Mouse (Mus musculus): ENCODE data around the gene Syngr3. TPM values are rescaled to one million over a fixed set of nuclear protein-coding genes. Genes with fewer than 3 reads are reported as not detected.
"Not testable (repeated sequence)": the region's sequence is repeated elsewhere in the genome, so short reads cannot be mapped to it uniquely, and the experiment has no call there.

Gene Syngr3
- total RNA-seq, 2 experiments from 2014 or later, result 0.13 to 0.15 TPM

DNA sequence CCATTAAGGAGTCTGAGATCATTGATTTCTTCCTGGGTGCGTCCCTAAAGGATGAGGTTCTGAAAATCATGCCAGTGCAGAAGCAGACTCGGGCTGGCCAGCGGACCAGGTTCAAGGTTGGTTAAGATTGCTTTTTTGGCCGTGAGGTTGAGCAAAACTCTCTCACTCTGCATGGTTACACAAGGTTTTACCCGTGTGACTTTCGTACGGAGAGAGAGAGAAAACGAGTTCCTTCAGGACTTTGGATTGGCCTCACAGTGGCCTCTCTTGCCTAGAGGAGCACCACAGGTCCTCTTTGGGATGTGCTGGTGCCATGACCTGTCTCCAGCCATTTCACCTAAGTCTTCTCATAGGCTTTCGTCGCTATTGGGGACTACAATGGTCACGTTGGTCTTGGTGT lies 30.9 kb upstream of the Syngr3 start:
- not testable (repeated sequence) for DNase-seq (ENCODE audit: low spot score in 2 of 2)

DNA sequence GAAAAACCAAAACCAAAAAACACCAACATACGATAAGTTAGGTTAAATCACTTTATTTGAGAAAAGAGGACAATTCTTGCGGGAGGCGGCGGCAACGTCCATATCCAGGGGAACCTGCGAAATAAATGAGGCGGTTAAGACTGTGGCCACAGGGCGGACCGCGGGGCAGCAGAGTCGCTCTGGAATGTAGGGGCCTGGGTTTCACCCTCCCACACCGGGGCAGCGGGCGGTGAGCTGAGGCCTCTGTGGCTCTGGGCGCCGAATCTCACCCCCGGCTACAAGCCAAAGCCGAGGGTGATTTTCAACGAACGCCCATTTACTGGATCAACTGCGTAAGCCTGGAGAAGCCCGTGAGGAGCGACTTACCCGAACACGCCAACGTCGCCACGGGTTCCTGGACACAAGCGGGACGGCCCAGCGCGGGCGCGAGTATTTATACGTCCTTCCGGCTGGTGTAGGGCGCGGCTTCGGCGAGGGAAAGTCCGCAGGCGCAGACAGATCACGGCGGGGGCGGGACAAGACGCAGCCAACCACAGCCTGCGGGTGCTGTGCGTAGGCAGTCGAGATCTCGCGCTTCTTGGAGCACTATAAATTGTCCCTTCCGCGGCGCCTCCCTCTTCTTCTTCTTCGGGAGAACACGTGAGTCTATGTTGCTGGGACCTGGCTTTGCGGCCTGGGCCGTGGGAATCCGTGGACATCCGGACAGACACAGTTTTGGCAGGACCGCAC lies 29.9 kb upstream of the Syngr3 start:
- DNase-seq (ENCODE audit: low spot score in 2 of 2), result peak; percentile 93 to 98

DNA sequence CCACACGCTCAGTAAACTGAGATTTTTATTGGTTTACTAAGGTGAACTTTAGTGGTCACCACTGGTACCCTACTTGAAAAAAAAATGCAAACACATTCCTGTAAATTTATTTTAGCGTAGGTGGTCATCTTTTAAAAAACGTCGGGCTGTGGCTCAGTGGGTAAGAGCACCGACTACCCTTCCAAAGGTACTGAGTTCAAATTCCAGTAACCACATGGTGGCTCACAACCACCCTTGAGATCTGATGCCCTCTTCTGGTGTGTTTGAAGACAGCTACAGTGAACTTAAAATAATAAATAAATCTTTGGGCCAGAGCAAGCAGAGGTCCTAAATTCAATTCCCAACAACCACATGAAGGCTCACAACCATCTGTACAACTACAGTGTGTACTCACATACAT lies 29.2 kb upstream of the Syngr3 start:
- DNase-seq (ENCODE audit: low spot score in 2 of 2), result not testable (repeated sequence)

DNA sequence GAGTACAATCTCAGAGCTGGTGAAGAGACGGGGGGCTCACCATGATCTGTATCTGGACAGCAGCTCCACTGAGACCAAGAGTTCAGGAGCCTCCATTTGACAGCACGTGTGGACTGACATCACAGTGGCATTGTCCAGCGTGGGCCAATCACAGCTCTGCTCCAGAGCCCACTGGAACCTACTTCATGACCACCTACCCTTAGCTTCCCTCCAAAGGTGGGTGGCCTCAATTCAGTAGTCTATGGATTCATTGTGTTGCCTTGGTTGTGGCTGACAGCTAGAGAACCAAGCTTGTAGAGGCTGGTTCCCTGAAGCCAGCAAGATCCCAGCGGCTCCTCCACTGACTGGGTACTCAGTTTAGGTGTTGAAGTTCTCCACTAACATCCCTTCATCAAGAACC lies 28.2 kb upstream of the Syngr3 start, which contains the start of the genes Rnf151 and Rps2:
Gene Rnf151 (minus strand): TSS at position 121 of the 400 bp plus-strand sequence.
Gene Rps2 (plus strand): TSS at position 174 of the 400 bp plus-strand sequence.
- DNase-seq (ENCODE audit: low spot score in 2 of 2), result no peak

DNA sequence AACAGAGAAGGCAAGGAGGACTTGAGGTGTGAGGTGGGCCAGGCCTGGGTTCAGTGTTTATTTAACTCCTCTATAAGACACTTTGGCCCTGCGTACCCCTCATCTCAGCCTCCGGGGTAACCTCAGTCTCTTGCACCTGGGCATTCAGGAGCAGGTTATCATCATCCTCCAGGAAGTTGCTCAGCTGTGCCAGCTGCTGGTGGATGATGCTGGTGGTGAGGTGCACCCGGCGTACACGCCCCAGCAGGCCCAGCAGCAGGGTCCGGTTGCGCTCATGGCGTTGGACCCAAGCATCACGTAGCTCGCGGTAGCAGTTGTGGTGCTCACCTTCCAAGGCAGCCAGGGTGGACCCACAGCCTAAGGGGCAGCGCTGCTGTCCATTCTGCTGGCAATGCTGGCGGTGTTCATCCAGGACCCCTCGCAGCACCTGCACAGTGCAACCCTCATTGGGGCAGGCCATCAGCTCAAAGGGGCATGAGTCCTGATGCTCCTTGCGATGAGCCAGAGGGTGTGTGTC lies 26.5 kb upstream of the Syngr3 start:
- DNase-seq (ENCODE audit: low spot score in 2 of 2), result no peak

DNA sequence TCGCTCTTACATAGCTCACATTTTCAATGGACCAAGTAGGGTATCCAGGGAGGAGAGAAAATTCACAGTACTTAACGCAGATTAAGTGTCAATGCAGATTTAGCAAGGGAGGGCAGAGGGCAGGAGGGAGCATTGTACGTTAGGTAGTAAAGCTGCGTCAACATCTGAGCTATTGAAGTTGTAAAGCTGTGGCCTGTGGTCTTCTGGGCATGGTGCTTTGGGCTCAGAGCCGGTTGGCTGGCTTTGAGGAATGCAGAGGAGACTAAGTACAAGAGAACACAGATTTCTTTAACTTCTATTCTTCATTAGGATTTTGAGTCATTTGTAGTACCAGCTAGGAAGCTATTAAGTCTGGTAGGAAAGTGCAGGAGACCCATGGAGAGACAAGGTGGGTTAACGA lies 25.8 kb upstream of the Syngr3 start:
- no peak for DNase-seq (ENCODE audit: low spot score in 2 of 2)

DNA sequence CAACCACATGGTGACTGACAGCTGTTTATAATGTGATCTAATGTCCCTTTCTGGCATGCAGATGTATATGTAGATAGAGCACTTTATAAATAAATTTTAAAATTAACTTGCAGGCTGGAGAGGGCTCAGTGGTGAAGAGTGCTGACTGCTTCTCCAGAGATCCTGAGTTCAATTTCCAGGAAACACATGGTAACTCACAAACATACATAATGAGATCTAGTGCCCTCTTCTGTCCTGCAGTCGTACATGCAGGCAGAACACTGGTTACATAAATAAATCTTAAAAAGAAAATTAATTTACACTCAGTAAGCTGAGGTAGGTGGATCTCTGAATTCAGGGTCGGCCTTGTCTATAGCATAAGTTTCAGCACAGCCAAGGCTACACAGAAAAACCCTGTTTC lies 18.9 kb upstream of the Syngr3 start:
- no peak for DNase-seq (ENCODE audit: low spot score in 2 of 2)

DNA sequence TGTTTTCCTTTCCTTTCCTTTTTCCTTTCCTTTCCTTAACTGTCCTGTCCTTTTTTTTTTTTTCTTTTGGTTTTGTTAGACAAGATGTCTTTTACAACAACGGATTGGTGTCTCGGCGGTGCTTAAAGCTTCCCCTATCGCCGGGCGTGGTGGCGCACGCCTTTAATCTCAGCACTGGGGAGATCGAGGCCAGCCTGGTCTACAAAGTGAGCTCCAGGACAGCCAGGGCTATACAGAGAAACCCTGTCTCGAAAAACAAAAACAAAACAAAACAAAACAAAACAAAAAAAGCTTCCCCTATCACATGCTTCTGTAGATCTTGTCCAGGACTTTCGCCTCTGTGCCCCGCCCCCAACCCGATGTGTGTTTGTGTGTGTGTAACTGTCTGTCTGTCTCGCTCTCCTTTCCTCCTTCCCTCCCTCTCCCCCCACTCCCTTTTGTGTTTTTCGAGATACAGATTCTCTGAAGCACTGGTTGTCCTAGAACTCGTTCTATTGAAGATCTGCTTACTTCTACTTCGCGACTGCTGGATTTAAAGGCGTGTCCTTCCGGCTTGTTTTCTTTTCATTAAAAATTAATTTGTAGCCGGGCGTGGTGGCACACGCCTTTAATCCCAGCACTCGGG lies 18.2 kb upstream of the Syngr3 start:
- no peak for DNase-seq (ENCODE audit: low spot score in 2 of 2)

DNA sequence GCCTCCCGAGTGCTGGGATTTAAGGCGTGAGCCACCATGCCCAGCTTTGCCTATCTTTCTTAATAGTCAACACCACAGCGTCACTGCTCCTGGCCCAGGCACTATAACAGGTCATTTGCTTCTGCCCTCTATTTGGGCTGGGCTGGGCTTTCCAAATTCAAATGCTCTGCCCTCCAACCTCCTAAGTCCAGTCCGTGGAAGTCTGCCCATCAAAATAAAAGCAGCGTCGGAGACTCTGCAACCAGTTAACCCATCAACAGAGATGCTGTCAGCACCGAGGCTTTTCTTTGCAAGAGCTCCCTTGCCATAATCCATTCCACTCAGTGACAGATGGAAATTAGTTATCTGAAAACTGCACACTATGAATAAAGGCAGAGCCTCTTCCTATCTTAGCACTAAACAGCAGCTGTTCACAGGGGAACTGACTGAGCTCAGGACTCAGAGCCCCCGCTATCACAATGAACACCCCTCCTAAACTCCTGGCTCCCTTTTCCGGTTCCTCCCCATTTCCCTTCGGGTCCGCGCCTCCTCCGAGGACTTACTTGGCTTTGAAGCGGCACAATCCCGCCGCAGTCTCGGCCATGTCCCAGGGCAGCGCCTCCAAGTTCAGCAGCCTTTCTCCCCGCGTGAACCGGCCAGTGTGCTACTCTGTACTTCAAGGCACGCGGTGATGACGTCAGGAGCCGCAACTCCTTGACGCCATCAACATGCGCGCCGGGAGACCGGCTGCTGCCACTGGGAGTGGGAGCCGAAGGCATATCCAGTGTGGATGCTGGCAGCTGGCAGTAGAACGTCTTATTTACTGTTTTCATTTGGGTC lies 17.4 kb upstream of the Syngr3 start, which contains the start of gene Tbl3:
Gene Tbl3 (minus strand): TSS at position 679 of the 819 bp plus-strand sequence.
- peak; percentile 82 to 90 for DNase-seq (ENCODE audit: low spot score in 2 of 2)

DNA sequence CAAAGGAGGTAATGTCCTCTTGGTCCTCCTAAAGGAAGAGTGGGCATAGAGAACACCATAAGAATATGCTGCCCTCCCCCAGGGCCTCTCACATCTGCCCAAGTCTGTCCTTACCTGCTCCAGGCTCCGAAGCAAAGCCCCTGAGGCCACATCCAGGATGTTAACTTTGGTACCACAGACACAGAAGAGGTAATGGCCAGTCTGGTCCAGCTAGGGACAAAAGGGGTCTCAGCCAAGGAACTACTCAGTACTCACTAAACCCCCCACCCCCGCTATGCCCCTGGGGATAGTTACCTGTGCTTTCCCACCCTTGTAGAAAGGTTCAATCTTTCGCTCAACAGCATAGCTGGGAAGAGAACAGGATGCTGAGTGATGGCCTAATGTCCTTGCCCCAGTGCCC lies 16.1 kb upstream of the Syngr3 start:
- DNase-seq (ENCODE audit: low spot score in 2 of 2), result no peak

DNA sequence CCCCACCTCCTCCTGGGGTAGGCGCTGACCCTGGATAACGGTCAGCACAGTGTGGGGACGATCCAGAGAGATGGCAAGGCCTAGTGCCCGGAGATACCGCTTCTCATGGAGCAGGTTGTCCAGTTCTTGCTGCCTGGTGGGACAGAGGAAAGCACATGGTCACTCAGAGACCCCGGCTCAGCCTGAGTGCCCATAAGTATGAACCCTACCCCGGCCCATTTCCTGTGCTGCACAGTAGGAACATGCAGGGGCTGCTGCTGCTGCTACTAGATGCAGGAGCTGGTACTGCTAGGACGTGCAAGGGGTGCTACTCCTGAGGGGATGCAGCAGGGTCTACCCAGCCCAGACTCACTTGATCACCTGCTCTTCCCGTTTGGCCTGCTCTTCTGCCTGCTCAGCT lies 11.5 kb upstream of the Syngr3 start:
- no peak for DNase-seq (ENCODE audit: low spot score in 2 of 2)

DNA sequence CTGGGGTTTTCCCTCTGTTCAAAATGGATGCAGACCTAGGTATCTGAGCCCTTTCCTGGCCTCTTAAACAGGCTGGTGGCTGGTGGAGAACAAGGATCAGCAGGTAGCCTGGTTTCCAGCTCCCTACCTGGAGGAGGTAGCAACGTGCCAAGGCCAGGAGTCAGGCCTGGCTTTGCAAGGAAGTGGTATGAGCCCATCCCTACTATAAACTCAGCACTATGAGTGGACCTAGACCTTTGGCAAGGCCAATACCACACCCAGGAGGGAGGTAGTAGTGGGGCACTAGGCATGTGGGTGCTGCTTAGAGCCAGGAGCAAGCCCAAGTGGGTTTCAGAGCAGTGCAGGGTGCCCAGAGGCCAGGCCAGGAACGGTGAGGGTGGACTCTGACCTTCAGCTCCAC lies 9.7 kb upstream of the Syngr3 start:
- DNase-seq (ENCODE audit: low spot score in 2 of 2), result no peak

DNA sequence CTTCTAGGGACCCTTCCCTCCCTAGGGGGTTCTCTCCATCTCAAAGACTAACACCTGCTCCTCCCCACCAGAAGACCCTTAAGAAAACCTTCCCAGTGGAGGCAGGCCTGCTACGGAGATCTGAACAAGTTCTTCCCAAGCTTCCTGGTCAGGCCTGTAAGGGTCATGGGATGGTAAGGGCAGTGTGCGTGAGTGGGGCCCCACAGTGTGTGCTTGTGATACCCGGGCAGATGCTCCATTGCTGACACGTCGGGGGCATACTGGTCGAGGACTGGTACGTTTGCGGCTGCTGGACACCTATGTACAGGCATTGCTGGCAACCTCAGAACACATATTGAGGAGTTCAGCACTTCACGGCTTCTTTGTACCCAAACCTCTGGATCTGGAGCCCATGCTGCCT lies 9.0 kb upstream of the Syngr3 start:
- no peak for DNase-seq (ENCODE audit: low spot score in 2 of 2)

DNA sequence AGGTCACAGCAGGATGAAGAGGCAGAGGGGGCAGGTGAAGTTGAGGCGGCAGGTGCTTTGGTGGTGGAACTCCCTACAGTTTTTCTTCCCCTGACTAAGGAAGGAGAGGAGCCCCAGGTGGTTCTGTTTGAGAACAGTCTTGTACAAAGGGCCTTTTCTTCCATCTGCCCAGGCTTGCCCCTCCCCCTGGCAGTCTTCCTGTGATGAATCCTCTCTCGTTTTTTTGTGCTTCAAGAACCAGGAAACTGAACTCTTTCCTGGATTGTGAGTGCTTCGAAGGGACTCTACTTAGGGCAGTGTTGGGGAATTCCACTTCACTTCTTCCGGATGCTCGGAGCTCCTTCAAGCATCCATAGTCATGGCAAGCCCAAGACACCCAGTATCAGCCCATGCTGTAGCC lies 8.2 kb upstream of the Syngr3 start:
- no peak for DNase-seq (ENCODE audit: low spot score in 2 of 2)

DNA sequence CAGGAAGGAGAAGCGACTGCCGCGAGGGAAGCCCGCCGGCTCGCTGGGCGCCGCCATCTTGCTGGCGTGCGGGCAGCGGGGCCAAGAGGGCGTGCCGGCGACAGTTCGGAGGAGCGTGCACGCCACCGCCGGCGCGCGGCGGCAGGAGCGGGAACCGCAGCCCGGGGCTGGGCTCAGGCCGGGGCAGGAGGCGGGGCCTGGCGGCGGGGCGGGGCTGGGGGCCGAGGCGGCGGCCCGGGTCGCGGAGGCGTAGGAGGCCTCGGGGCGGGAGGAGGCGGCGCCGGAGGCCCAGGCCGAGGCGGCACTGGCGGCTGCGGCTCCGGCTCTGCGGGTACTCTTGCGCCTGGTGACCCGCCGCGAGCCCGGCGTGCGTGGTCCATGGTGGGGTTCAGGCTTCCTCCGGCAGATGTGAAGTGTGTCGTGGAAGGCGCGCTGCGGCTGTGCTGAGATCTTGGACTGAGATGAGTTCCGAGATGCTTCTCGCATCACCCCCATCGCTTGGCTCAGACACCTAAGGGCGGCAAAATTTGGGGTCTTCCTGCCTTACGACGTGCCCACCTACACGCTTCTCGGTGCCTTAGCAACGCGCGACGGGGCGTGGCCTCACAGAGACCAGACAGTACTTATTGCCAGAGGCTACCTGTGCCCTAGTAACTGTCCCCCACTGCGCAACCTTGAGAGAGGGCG lies 6.4 kb upstream of the Syngr3 start, which contains the start of the genes Gfer and Noxo1:
Gene Gfer (minus strand): TSS at position 146 of the 687 bp plus-strand sequence.
Gene Noxo1 (plus strand): TSS at position 224 of the 687 bp plus-strand sequence.
- DNase-seq (ENCODE audit: low spot score in 2 of 2), result peak; percentile 88 to 90

DNA sequence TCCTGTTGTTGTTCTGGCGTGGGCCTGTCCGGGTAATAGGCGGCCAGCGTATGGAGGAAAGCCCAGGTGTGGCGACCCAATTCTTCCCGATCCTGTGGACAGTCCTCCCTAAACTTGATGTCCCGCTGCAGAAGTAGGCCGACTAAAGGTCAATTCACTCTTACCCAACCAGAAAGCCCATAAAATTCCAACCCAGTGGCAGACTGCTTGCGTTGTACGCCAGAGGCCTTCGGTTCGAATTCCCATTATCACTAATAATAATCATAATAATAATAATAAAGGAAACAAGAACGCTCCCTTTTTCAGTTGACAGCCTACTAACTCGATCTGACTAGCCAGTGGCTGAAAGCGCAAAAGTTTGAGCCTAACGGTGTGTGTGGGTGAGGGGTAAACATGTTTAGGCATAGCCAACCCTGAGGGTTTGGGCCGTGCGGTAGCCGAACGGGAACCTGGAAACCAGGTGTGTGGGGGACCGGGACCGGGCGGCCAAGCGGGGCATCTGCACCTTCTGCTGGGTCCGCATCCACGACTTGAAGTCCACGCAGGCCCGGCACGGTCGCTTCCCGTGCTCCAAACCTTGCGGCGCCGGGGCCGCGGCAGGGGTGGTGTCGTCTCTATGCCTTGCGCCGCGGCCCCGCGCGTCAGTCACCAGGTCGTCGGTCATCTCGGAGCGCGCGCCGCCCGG lies 5.7 kb upstream of the Syngr3 start:
- no peak for DNase-seq (ENCODE audit: low spot score in 2 of 2)

DNA sequence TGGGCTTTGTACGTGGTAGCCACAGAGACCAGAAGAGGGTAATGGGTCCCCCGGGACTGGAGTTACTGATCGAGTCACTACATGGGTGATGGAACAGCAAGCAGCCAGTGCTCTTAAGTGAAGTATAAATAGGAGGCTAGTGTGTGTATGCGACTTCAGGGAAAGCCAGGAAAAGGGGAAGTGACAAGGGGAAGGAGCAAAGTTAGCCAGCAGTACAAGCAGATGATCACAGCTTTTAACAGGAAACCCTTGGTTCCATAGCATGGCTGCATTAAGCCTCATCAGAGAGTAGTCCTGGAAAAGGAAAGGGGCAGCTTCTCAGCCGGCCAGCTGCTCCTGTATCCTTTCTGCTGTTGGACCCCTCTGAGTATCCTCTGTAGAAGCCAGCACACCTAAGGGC lies 2.6 kb upstream of the Syngr3 start:
- no peak for DNase-seq (ENCODE audit: low spot score in 2 of 2)

DNA sequence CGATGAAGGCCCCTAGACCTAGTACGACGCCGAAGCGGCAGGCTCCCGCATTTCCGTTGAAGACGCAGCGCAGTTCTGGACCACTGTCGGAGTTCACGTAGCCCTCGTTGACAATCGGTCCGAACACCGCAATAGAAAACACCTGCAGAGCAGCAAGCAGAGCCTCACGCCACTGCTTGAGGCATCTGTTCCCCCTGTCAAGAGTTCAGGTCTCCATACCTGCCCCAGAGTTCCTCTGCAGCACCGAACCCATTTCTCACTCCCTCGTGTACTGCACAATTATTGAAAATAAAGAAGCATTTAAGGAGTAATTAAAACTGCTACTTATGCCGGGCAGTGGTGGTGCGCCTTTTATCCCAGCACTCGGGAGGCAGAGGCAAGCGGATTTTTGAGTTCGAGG lies 2.2 kb downstream of the Syngr3 start:
- no peak for DNase-seq (ENCODE audit: low spot score in 2 of 2)

DNA sequence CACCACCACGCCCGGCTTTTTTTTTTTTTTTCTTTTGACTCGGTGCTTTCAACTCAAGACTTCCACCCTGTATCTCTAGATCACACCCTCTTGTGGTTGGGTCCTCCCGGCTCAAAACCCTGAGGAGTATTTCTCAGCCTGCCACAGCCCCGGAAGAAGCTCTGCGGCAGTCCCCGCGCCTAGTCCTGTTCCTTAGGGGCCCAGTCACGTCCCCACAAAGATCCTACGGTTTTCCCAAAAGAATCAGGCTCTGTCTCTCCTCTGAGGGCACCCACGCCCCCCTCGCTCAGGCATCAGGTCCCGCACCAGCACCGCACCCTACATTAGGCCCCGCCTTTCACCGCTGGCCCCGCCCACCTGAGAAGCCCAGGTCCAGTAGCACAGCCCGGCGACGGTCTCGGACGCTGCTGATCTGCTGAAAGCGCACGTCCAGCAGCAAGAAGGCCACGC lies 2.6 kb downstream of the Syngr3 start:
- no peak for DNase-seq (ENCODE audit: low spot score in 2 of 2)

DNA sequence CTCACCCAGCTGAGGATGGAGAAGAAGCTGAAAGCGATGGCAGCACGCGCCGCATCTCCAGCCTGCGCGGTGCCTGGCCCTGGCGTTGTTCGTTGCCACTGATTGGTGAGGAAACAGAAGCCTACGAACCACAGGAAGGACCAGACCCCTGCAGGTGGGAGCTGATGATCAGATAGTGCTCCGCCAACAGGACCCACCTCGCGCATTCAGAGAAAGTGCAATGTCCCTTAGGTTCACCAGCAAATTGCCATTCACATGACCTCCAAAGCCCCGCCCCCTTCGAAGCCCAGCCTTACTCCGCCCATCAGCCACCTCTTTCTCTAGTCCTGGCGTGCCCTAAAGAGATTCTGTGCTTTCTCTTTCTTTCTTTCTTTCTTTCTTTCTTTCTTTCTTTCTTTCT lies 3.2 kb downstream of the Syngr3 start:
- no peak for DNase-seq (ENCODE audit: low spot score in 2 of 2)
